Mouse (Mus musculus): ENCODE measurements around the gene Orai2. TPM values are rescaled to one million over a fixed set of nuclear protein-coding genes. Genes with fewer than 3 reads are reported as not detected.

Orai2 gene
- total and polyA plus RNA-seq, 3 experiments: 33.6 to 35.7 TPM; not detected in 1

DNA sequence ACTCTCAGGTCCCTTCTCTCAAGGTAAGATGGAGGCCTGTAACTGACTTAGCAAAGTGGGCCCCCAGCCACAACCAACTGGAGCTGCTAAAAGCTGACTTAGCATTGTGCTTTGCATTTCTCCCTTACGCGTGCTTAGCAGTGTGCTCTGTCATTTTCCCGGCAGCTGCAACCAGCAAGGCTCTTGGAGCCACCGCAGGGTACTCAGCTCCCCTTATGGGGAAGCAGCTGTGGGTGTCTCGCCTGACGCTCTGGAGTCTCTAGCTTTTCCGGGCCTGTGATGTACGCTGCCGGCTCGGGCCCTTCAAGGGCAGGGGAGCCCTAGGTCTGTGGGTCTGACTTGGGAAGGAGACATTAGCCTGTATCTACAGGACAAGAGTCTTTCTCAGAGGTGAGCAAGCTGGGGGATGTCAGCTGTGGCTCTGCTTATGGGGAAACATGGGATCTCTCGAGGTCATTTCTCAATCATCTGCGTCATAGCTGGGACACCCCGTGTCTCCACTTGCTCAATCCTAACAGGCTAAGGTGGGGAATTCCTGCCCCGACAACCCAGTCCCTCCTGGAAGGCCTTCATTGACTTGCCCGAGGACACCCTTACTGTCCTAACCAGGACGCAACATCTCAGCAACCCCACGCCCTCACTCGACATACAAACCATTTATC is 46.6 kb upstream of the Orai2 start:
- Histone ChIP-seq H3K4me1 (ENCODE audit: control insufficient read depth in 1 of 2, insufficient read depth in 2 of 2, low read length in 2 of 2) (no peaks in the 10 kb centered on the region), H3K9me3 (replicated peaks; ENCODE audit: insufficient read depth, low read length) (no peaks in the 10 kb centered on the region), H3K27me3 (ENCODE audit: control insufficient read depth in 1 of 2, insufficient read depth in 2 of 2, low read length in 2 of 2) (no peaks in the 10 kb centered on the region), H3K4me3 (ENCODE audit: control insufficient read depth in 1 of 2, insufficient read depth in 1 of 2, low read depth in 2 of 2, low read length in 2 of 2) (no peak overlapping the region), H3K27ac (ENCODE audit: control insufficient read depth, low read depth, low read length) (no peak overlapping the region), H3K79me2 (ENCODE audit: control insufficient read depth, insufficient read depth, low read length, poor library complexity) (no peaks in the 10 kb centered on the region), H3K9ac (ENCODE audit: control insufficient read depth, low read depth, low read length, poor library complexity, severe bottlenecking) (no peak overlapping the region), H3K36me3 (ENCODE audit: control insufficient read depth in 1 of 2, insufficient read depth in 2 of 2, low read length in 2 of 2) (no peaks in the 10 kb centered on the region)
- no peak for DNase-seq (ENCODE audit: low read depth, low spot score)
- TF ChIP-seq MAZ (IDR thresholded peaks at IDR 0.05; ENCODE audit: low read depth, low read length): no peak
- no peak for TF ChIP-seq MEF2A (IDR thresholded peaks at IDR 0.05; ENCODE audit: extremely low read depth, insufficient replicate concordance, low read depth, low read length, poor library complexity, severe bottlenecking)
- TF ChIP-seq USF2 (IDR thresholded peaks at IDR 0.05; ENCODE audit: borderline replicate concordance in 1 of 2, insufficient read depth in 1 of 2, low read depth in 1 of 2, low read length in 2 of 2): no peak
- no peak for TF ChIP-seq JUND (IDR thresholded peaks at IDR 0.05; ENCODE audit: low read depth, low read length)
- TF ChIP-seq CHD2 (IDR thresholded peaks at IDR 0.05; ENCODE audit: low read length): no peak

DNA sequence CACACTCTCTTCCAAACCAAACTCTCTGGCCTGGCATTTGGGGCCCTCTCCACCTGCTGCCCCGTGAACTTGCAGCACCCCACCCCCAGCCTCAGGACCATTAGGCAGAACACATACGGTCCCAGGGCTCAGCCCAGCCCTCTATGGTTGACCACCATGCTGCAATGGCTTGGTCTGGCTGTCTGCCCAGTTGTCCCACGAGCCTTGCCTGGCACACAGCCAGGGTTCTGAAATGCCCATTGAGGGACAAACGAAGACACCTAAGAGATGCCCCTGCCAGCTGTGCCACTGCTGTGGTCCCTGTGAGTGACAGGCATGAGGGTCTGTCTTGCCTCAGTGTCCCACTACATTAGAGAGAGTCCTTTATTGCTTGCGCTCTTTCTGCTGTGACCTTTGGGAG is 45.4 kb upstream of the Orai2 start:
- DNase-seq (ENCODE audit: low read depth, low spot score): no peak
- H3K9me3 ChIP-seq (replicated peaks; ENCODE audit: insufficient read depth, low read length): no peaks in the 10 kb centered on the region
- no peak overlapping the region for H3K27ac ChIP-seq (ENCODE audit: control insufficient read depth, low read depth, low read length)
- no peaks in the 10 kb centered on the region for H3K36me3 ChIP-seq (ENCODE audit: control insufficient read depth in 1 of 2, insufficient read depth in 2 of 2, low read length in 2 of 2)
- TF ChIP-seq MYB (IDR thresholded peaks at IDR 0.05; ENCODE audit: low read depth, low read length): no peak
- TF ChIP-seq ZMIZ1 (IDR thresholded peaks at IDR 0.05; ENCODE audit: low read depth, low read length): no peak
- TF ChIP-seq JUND (IDR thresholded peaks at IDR 0.05; ENCODE audit: low read depth, low read length): no peak
- no peak for TF ChIP-seq MXI1 (IDR thresholded peaks at IDR 0.05; ENCODE audit: low read depth, low read length)
- TF ChIP-seq TAL1 (IDR thresholded peaks at IDR 0.05; ENCODE audit: low read length): no peak
- TF ChIP-seq CTCF (IDR thresholded peaks at IDR 0.05 in 2 of 3, conservative IDR thresholded peaks at IDR 0.05 in 1 of 3; ENCODE audit: control insufficient read depth in 1 of 3, insufficient read depth in 1 of 3, low read depth in 2 of 3, low read length in 3 of 3, poor library complexity in 1 of 3, severe bottlenecking in 1 of 3): no peak
- H3K27me3 ChIP-seq (ENCODE audit: control insufficient read depth in 1 of 2, insufficient read depth in 2 of 2, low read length in 2 of 2): no peaks in the 10 kb centered on the region
- H3K4me1 ChIP-seq (ENCODE audit: control insufficient read depth in 1 of 2, insufficient read depth in 2 of 2, low read length in 2 of 2): no peaks in the 10 kb centered on the region
- no peaks in the 10 kb centered on the region for H3K79me2 ChIP-seq (ENCODE audit: control insufficient read depth, insufficient read depth, low read length, poor library complexity)
- no peak overlapping the region for H3K9ac ChIP-seq (ENCODE audit: control insufficient read depth, low read depth, low read length, poor library complexity, severe bottlenecking)
- H3K4me3 ChIP-seq (ENCODE audit: control insufficient read depth in 1 of 2, insufficient read depth in 1 of 2, low read depth in 2 of 2, low read length in 2 of 2): no peak overlapping the region

DNA sequence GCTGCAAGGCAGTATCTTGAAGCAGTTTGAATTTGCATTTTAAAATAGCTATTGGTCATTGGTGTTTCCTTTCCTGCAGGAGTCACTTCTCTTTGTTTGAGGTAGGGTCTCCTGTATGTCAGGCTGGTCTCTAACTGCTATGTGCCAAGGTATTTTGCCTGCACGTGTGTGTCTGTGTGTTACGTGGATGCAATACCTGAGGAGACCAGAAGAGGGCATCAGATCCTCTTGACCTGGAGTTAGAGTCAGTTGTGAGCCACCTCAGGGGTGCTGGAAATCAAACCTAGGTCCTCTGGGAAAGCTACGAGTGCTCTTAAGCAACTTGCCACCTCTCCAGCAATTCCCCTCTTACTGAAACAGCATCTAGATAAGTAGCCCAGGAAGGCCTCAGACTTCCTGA is 44.7 kb upstream of the Orai2 start:
- peak; percentile 40 for DNase-seq (ENCODE audit: low read depth, low spot score)
- no peaks in the 10 kb centered on the region for H3K79me2 ChIP-seq (ENCODE audit: control insufficient read depth, insufficient read depth, low read length, poor library complexity)

More for the DNA sequence above, 44.7 kb upstream of the Orai2 start:
- no peaks in the 10 kb centered on the region for H3K4me1 ChIP-seq (ENCODE audit: control insufficient read depth in 1 of 2, insufficient read depth in 2 of 2, low read length in 2 of 2)
- no peaks in the 10 kb centered on the region for H3K36me3 ChIP-seq (ENCODE audit: control insufficient read depth in 1 of 2, insufficient read depth in 2 of 2, low read length in 2 of 2)
- H3K4me3 ChIP-seq (ENCODE audit: control insufficient read depth in 1 of 2, insufficient read depth in 1 of 2, low read depth in 2 of 2, low read length in 2 of 2): no peak overlapping the region
- H3K9ac ChIP-seq (ENCODE audit: control insufficient read depth, low read depth, low read length, poor library complexity, severe bottlenecking): no peak overlapping the region
- no peak overlapping the region for H3K27ac ChIP-seq (ENCODE audit: control insufficient read depth, low read depth, low read length)
- H3K9me3 ChIP-seq (replicated peaks; ENCODE audit: insufficient read depth, low read length): no peaks in the 10 kb centered on the region
- no peaks in the 10 kb centered on the region for H3K27me3 ChIP-seq (ENCODE audit: control insufficient read depth in 1 of 2, insufficient read depth in 2 of 2, low read length in 2 of 2)
- TF ChIP-seq RAD21 (IDR thresholded peaks at IDR 0.05; ENCODE audit: low read depth, low read length): peak; percentile 27
- no peak for TF ChIP-seq ZMIZ1 (IDR thresholded peaks at IDR 0.05; ENCODE audit: low read depth, low read length)
- TF ChIP-seq SMC3 (IDR thresholded peaks at IDR 0.05; ENCODE audit: low read depth, low read length): peak; percentile 56
- TF ChIP-seq CTCF (IDR thresholded peaks at IDR 0.05 in 2 of 3, conservative IDR thresholded peaks at IDR 0.05 in 1 of 3; ENCODE audit: control insufficient read depth in 1 of 3, insufficient read depth in 1 of 3, low read depth in 2 of 3, low read length in 3 of 3, poor library complexity in 1 of 3, severe bottlenecking in 1 of 3): peak; percentile 45 to 81 (median 52); a peak in 5 of 6 replicates

Measured in MEL (cell line).